Mouse (Mus musculus) lung, adult 2 months (tissue): ENCODE results near the gene Cyb5r1.

Experiments used
- CTCF ChIP-seq: fragments of 200-500 bp; IDR thresholded peaks from 2 replicates; pipeline ENCODE4 v1.5.1; 2011; ENCODE audit warnings: mild to moderate bottlenecking, low read length, control low read depth; ENCODE audit not compliant: insufficient read depth
- POLR2A ChIP-seq: fragments of 200-500 bp; IDR thresholded peaks from 2 replicates; pipeline ENCODE4 v1.6.1; 2011; ENCODE audit warnings: low read depth, mild to moderate bottlenecking, control low read depth, low read length, borderline replicate concordance; ENCODE audit errors: extremely low read depth

- no peak for TF ChIP-seq CTCF
- TF ChIP-seq POLR2A: no peak
Observed at GRCm38 (mm10) chr1:134357461-134357860, 47.9 kb upstream of the Cyb5r1 start.
